Mouse (Mus musculus) ovary, postnatal 14 days (tissue): ENCODE results near the gene Lurap1l.

Experiments
- DNase-seq: peaks from one replicate; pipeline ENCODE4 v3.0.0; 2022; ENCODE audit warnings: low spot score

Gene Lurap1l

GRCm38 (mm10) chr4:80917812-80918211 lies 7.4 kb downstream of the Lurap1l start:
- DNase-seq, result no peak

- no peak for DNase-seq
Measured at GRCm38 (mm10) chr4:80918526-80919129, 8.2 kb downstream of the Lurap1l start.

DNA sequence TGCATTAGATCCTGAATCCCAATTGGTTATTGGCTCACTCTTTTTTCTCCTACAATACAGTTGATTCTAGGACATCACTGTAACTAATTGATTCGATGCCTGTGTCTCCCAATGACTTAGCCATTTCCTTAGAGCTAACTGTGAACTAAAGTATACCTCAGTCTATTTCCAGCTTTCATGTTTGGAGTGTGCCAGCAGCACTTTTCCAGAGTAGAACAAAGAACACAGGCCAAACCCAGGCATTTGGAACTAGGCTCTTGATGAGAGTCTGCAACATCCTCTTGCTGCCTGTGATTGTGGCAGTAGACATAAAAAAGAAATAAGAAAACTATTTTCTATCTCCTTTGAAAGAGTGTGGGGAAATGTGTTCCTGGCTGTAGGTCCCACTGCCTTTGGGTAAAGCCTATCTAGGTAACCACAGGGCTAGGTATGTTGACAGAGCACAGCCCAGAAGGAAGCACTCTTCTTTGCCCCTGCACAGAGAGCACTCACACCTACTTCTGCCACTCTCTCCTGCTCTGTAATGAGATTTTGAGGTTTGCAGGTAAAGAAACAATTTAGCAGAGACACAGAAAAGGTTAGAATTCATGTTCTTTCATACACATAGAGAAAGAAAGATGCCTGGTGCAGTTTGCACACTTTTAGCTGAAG lies 8.9 kb downstream of the Lurap1l start:
- DNase-seq, result no peak

GRCm38 (mm10) chr4:80921646-80922489 lies 11.4 kb downstream of the Lurap1l start:
- DNase-seq, result no peak

- DNase-seq, result no peak
Measured at GRCm38 (mm10) chr4:80922654-80923053, 12.2 kb downstream of the Lurap1l start.

DNA sequence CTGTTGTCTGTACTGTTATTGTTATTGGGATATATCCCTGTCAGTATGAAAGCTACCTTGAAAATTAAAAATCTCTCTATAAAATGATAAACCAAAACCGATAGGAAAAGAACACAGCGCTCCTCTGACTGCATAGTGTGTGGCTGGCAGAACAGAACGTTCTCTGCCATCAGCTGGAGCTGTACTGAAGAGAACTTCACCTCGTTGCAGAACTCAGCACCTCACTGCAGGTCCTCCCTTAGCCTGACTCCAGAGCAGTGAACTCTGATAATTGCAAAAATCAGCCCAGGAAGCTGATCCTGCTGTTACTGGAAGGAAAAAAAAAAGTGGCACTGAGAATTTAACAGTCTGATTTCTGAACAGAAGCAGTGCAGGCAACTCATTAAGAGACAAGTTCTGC lies 14.4 kb downstream of the Lurap1l start:
- no peak for DNase-seq

GRCm38 (mm10) chr4:80925752-80926519 lies 15.5 kb downstream of the Lurap1l start:
- no peak for DNase-seq

DNA sequence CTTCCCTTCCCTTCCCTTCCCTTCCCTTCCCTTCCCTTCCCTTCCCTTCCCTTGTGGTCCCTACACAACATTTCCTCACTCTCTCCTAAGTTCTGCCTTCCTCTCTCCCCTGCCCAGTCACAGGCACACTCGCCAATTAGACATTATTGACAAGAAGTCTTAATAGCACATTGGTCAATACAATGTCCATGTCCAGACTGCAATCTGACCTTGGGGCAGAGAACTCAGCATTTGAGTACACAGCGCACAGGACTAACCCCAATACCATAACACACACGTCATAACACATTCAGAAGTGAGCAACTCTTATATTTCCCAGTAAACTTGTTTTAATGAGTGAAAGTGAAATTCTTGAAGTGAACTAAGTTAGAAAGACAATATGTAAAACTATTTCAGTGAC lies 24.3 kb downstream of the Lurap1l start:
- no peak for DNase-seq

GRCm38 (mm10) chr4:80939115-80939514 lies 28.7 kb downstream of the Lurap1l start:
- DNase-seq, result no peak

- no peak for DNase-seq
Measured at GRCm38 (mm10) chr4:80940946-80941345, 30.5 kb downstream of the Lurap1l start.

DNA sequence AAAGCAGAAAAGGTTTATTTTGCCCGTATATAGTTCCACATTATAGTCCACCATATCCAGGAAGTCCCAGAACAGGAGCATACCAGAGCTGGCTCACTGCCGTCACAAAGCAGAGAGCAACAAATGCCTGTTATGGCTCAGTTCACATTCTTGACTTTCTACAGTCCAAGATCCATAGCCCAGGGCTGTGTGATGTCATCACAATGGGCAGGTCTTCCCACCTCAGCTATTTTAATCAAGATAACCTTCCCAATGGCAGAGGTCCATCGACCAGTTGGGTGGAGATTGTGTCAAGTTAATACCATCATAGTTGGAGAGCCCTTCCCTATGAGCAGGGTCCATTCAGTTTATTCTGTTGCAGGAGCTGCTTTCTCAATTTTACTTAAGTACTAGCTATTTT lies 31.5 kb downstream of the Lurap1l start:
- no peak for DNase-seq

- no peak for DNase-seq
Measured at GRCm38 (mm10) chr4:80944605-80945004, 34.2 kb downstream of the Lurap1l start.

GRCm38 (mm10) chr4:80949110-80949509 lies 38.7 kb downstream of the Lurap1l start:
- no peak for DNase-seq

DNA sequence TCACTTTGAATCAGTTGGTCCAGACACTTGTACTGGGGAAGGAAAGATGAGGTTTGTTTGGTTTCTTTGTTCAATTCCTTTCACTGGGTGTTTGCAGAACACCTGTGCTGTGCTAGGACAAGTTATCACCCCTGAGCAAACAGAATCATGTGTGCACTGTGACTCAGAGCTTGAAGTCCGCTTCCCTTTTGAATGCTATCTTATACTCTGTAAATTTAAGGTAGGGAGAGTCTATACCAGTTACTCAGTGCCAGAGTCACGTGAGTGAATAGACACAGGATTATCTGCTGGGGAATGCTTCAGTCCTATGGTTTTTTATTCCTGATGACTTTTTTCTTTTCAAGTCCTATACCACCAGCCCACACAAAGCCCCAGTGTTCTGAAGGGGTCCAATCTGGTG lies 39.3 kb downstream of the Lurap1l start:
- no peak for DNase-seq

GRCm38 (mm10) chr4:80950280-80950781 lies 39.9 kb downstream of the Lurap1l start:
- DNase-seq, result no peak

GRCm38 (mm10) chr4:80952653-80953052 lies 42.2 kb downstream of the Lurap1l start:
- no peak for DNase-seq

DNA sequence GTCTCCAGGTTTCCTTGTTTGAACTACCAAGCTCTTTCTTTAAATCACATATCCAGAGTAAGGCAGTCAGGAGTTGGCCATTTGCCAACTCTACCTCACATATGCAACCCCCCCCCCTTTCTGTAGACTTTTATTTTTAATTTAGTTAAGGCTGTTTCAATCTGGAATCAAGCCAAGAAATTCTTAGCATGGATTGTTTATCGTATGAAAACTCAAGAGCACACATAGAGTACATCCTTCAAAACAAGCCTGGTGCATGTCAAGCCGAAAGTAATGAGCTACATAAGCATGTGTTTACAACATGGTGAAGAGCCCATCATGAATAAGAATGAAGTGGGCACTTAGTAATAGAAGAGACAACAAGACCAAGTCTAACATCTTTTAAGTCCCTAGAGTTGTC lies 45.5 kb downstream of the Lurap1l start:
- no peak for DNase-seq

DNA sequence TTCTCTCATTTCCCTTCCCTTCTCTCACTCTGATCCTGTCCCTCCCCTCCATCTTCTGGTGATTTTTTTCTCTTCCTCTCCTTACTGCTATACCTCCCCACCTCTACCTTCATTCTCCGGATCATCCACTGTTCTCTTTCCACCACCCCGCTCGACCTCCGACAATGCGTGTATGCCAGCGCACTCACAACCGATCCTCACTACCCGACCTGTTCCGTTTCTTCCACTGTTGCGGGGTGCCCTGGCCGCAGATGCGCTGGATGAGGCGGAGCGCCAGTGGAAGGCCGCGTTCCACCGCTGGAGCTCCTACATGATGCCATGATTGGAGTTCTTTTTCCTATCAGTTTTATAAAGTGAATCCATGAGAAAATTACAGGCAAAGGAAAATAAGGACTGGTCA lies 57.1 kb downstream of the Lurap1l start:
- no peak for DNase-seq

DNA sequence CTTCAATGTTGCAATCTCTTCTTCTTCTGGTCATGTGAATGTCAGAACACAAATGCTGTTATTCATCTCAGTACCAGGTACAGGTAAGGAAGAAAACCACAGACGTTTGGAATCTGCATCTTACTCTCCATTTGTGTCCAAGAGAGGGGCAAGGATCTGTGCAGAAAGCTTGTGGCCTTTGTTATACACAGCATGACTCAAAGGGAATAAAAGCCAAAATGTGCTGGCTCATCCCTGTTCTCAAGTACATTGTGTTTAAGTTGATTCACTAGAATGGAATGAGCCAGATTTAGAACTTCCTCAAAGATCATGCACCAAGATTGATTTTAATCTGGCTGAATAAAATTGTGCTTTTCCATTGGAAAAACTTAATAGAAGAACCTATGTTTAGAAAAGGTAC lies 61.4 kb downstream of the Lurap1l start:
- no peak for DNase-seq

- DNase-seq, result no peak
Measured at GRCm38 (mm10) chr4:80973896-80974295, 63.5 kb downstream of the Lurap1l start.

DNA sequence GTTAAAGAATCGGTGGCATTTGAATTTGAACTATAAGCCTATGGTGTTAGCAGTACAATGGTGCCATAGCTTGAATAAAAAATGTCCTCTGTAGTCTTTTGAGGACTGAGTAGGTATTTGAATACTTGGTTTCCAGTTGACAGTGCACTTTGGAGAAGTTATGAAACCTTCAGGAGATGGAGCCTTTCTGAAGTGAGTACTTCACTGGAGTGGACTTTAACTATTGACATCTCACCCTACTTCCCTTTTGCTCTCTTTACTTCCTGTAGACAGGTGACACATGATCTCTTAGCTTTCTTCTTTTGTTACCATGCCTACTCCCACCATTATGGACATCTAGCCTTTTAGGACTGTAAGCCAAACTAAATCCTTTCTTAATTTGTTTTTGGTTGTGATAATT lies 80.4 kb downstream of the Lurap1l start:
- DNase-seq, result no peak

GRCm38 (mm10) chr4:81003528-81003927 lies 93.1 kb downstream of the Lurap1l start:
- no peak for DNase-seq
